Mouse (Mus musculus): ENCODE data around the gene Hist1h2bk.

Gene Hist1h2bk

GRCm38 (mm10) chr13:22013716-22014115 is 22.0 kb upstream of the Hist1h2bk start:
- no peak for DNase-seq (ENCODE audit: extremely low read depth, low read depth)

GRCm38 (mm10) chr13:22014411-22014845 is 21.2 kb upstream of the Hist1h2bk start:
- no peak for DNase-seq (ENCODE audit: extremely low read depth, low read depth)

- no peak for DNase-seq (ENCODE audit: extremely low read depth, low read depth)
Measured at GRCm38 (mm10) chr13:22015479-22016450, 19.9 kb upstream of the Hist1h2bk start.

- DNase-seq (ENCODE audit: extremely low read depth, low read depth), result no peak
Measured at GRCm38 (mm10) chr13:22019934-22020835, 15.5 kb upstream of the Hist1h2bk start.

- peak; percentile 80 for DNase-seq (ENCODE audit: extremely low read depth, low read depth)
Measured at GRCm38 (mm10) chr13:22020901-22021339, 14.8 kb upstream of the Hist1h2bk start.

GRCm38 (mm10) chr13:22021581-22021980 is 14.1 kb upstream of the Hist1h2bk start:
- no peak for DNase-seq (ENCODE audit: extremely low read depth, low read depth)

GRCm38 (mm10) chr13:22022241-22022640 is 13.4 kb upstream of the Hist1h2bk start:
- DNase-seq (ENCODE audit: extremely low read depth, low read depth), result peak; percentile 83

GRCm38 (mm10) chr13:22026058-22027031 is 9.3 kb upstream of the Hist1h2bk start:
- no peak for DNase-seq (ENCODE audit: extremely low read depth, low read depth)

- peak; percentile 86 for DNase-seq (ENCODE audit: extremely low read depth, low read depth)
Measured at GRCm38 (mm10) chr13:22028673-22029460, 6.8 kb upstream of the Hist1h2bk start.

- DNase-seq (ENCODE audit: extremely low read depth, low read depth), result peak; percentile 80
Measured at GRCm38 (mm10) chr13:22029928-22030327, 5.7 kb upstream of the Hist1h2bk start.

GRCm38 (mm10) chr13:22030493-22030892 is 5.2 kb upstream of the Hist1h2bk start:
- DNase-seq (ENCODE audit: extremely low read depth, low read depth), result no peak

GRCm38 (mm10) chr13:22033741-22034442 is 1.8 kb upstream of the Hist1h2bk start:
- DNase-seq (ENCODE audit: extremely low read depth, low read depth), result no peak

GRCm38 (mm10) chr13:22034443-22035266 is 1.0 kb upstream of the Hist1h2bk start:
- no peak for DNase-seq (ENCODE audit: extremely low read depth, low read depth)

GRCm38 (mm10) chr13:22036149-22036956 is 683 bp downstream of the Hist1h2bk start:
- peak; percentile 70 for DNase-seq (ENCODE audit: extremely low read depth, low read depth)

- DNase-seq (ENCODE audit: extremely low read depth, low read depth), result no peak
Measured at GRCm38 (mm10) chr13:22036986-22037385, 1.3 kb downstream of the Hist1h2bk start.

- no peak for DNase-seq (ENCODE audit: extremely low read depth, low read depth)
Measured at GRCm38 (mm10) chr13:22037415-22037814, 1.7 kb downstream of the Hist1h2bk start.

GRCm38 (mm10) chr13:22039364-22039763 is 3.7 kb downstream of the Hist1h2bk start:
- DNase-seq (ENCODE audit: extremely low read depth, low read depth), result no peak

Measured in MEL-GATA-1-ER (cell line).